Mouse (Mus musculus) cerebellum, adult 2 months (tissue): ENCODE data around the gene Muc4.

ENCODE experiments used
- CTCF ChIP-seq: fragments of 200-500 bp; IDR thresholded peaks from 2 replicates; pipeline ENCODE4 v1.5.1; 2011; ENCODE audit warnings: low read depth, mild to moderate bottlenecking, control low read depth, low read length, moderate library complexity, borderline replicate concordance; ENCODE audit not compliant: insufficient read depth
- POLR2A ChIP-seq: fragments of 200-500 bp; IDR thresholded peaks from 2 replicates; pipeline ENCODE4 v1.6.1; 2011; ENCODE audit warnings: low read length, control low read depth, borderline replicate concordance; ENCODE audit not compliant: insufficient read depth

GRCm38 (mm10) chr16:32736022-32736421, 336 bp downstream of the Muc4 start:
- TF ChIP-seq CTCF (no peak), POLR2A (no peak)
